Mouse (Mus musculus) CH12.LX (cell line): Measurements from ENCODE around the gene Stn1. TPM values are rescaled to one million over a fixed set of nuclear protein-coding genes. Genes with fewer than 3 reads are reported as not detected.

Experiments used
- DNase-seq: peaks from one replicate; pipeline ENCODE4 v3.0.0-alpha.2; 2013; ENCODE audit errors: extremely low read depth
- H3K27ac ChIP-seq: 2 replicates; pipeline ENCODE4 v1.5.1; 2012; ENCODE audit warnings: low read depth, mild to moderate bottlenecking, control low read depth, moderate library complexity; ENCODE audit not compliant: insufficient read depth
- H3K27me3 ChIP-seq: replicated peaks from 2 replicates; pipeline ENCODE3; 2012; ENCODE audit warnings: inconsistent platforms
- H3K36me3 ChIP-seq, 2 experiments: replicated peaks in 1 of 2; 2 replicates each; pipeline versions ENCODE3 to v1.6.1; 2012; ENCODE audit warnings: inconsistent platforms in 1 of 2, low read length in 1 of 2, mild to moderate bottlenecking in 1 of 2, mixed read lengths in 1 of 2, moderate library complexity in 1 of 2; ENCODE audit not compliant: control insufficient read depth in 1 of 2, insufficient read depth in 1 of 2
- H3K4me1 ChIP-seq, 2 experiments: 2 replicates each; pipeline ENCODE4 v1.6.1; 2012; ENCODE audit warnings: inconsistent platforms in 1 of 2, moderate library complexity in 1 of 2; ENCODE audit not compliant: insufficient read depth in 2 of 2, control insufficient read depth in 1 of 2
- H3K4me2 ChIP-seq: 2 replicates; pipeline ENCODE4 v1.6.1; 2012; ENCODE audit warnings: low read depth, mild to moderate bottlenecking, control low read depth; ENCODE audit not compliant: poor library complexity, insufficient read depth, severe bottlenecking
- H3K4me3 ChIP-seq, 3 experiments: fragments of 150-350 bp in 1 of 3; sonication (generic) in 1 of 3; replicated peaks in 1 of 3; 2 replicates each; pipeline versions ENCODE3 to v1.5.1; 2011 to 2012; ENCODE audit warnings: low read depth in 2 of 3, low read length in 2 of 3, mild to moderate bottlenecking in 2 of 3, moderate library complexity in 2 of 3, control low read depth in 1 of 3, improper control_type of control experiment in 1 of 3, inconsistent platforms in 1 of 3, mixed read lengths in 1 of 3; ENCODE audit not compliant: poor library complexity in 1 of 3
- H3K79me2 ChIP-seq: replicated peaks from 2 replicates; pipeline ENCODE4 v1.6.1; 2012; ENCODE audit warnings: mild to moderate bottlenecking, moderate library complexity; ENCODE audit not compliant: control insufficient read depth, poor library complexity, insufficient read depth, severe bottlenecking; ENCODE audit errors: extremely low read depth
- H3K9ac ChIP-seq: 2 replicates; pipeline ENCODE4 v1.6.1; 2012; ENCODE audit warnings: low read depth, mild to moderate bottlenecking, control low read depth, moderate library complexity; ENCODE audit not compliant: insufficient read depth
- H3K9me3 ChIP-seq: replicated peaks from 2 replicates; pipeline ENCODE3; 2012; ENCODE audit warnings: low read length, inconsistent platforms, mixed read lengths
- CHD1 ChIP-seq: IDR thresholded peaks from 2 replicates; pipeline ENCODE4 v1.6.1; 2012; ENCODE audit warnings: low read depth, low read length, improper control_type of control experiment, inconsistent platforms
- E2F4 ChIP-seq: IDR thresholded peaks from 2 replicates; pipeline ENCODE4 v1.6.1; 2011; ENCODE audit warnings: low read depth, low read length, improper control_type of control experiment; ENCODE audit not compliant: insufficient replicate concordance
- ELF1 ChIP-seq: IDR thresholded peaks from 2 replicates; pipeline ENCODE4 v1.6.1; 2014; ENCODE audit warnings: low read depth, mild to moderate bottlenecking, inconsistent platforms, low read length, improper control_type of control experiment
- EP300 ChIP-seq: IDR thresholded peaks from 2 replicates; pipeline ENCODE4 v1.6.1; 2011; ENCODE audit warnings: low read length, improper control_type of control experiment
- JUND ChIP-seq: conservative IDR thresholded peaks from 2 replicates; pipeline ENCODE4 v1.6.1; 2011; ENCODE audit warnings: low read depth, low read length, improper control_type of control experiment
- MAX ChIP-seq: IDR thresholded peaks from 2 replicates; pipeline ENCODE4 v1.6.1; 2011; ENCODE audit warnings: low read length, improper control_type of control experiment
- MAZ ChIP-seq: IDR thresholded peaks from 2 replicates; pipeline ENCODE4 v1.6.1; 2012; ENCODE audit warnings: low read depth, mild to moderate bottlenecking, inconsistent platforms, low read length, improper control_type of control experiment, moderate library complexity
- MEF2A ChIP-seq: IDR thresholded peaks from 2 replicates; pipeline ENCODE4 v1.6.1; 2014; ENCODE audit warnings: low read depth, mild to moderate bottlenecking, inconsistent platforms, low read length, improper control_type of control experiment, borderline replicate concordance
- MXI1 ChIP-seq: IDR thresholded peaks from 2 replicates; pipeline ENCODE4 v1.6.1; 2011; ENCODE audit warnings: mild to moderate bottlenecking, low read depth, low read length, improper control_type of control experiment
- MYC ChIP-seq: IDR thresholded peaks from 2 replicates; pipeline ENCODE4 v1.6.1; 2011; ENCODE audit warnings: low read depth, mild to moderate bottlenecking, improper control_type of control experiment, low read length
- NRF1 ChIP-seq: IDR thresholded peaks from 2 replicates; pipeline ENCODE4 v1.6.1; 2014; ENCODE audit warnings: low read depth, mild to moderate bottlenecking, inconsistent platforms, low read length, improper control_type of control experiment, moderate library complexity
- PAX5 ChIP-seq: IDR thresholded peaks from 2 replicates; pipeline ENCODE4 v1.6.1; 2012; ENCODE audit warnings: low read length, inconsistent platforms, mixed read lengths
- POLR2A ChIP-seq: IDR thresholded peaks from 2 replicates; pipeline ENCODE4 v1.6.1; 2011; ENCODE audit warnings: low read depth, mild to moderate bottlenecking, improper control_type of control experiment, low read length
- POLR2AphosphoS2 ChIP-seq: IDR thresholded peaks from 2 replicates; pipeline ENCODE4 v1.6.1; 2011; ENCODE audit warnings: low read depth, low read length, improper control_type of control experiment
- RAD21 ChIP-seq: IDR thresholded peaks from 2 replicates; pipeline ENCODE4 v1.6.1; 2011; ENCODE audit warnings: low read depth, mild to moderate bottlenecking, low read length, improper control_type of control experiment, moderate library complexity
- SIN3A ChIP-seq: IDR thresholded peaks from 2 replicates; pipeline ENCODE4 v1.6.1; 2012; ENCODE audit warnings: low read length, improper control_type of control experiment, inconsistent platforms
- SMC3 ChIP-seq: IDR thresholded peaks from 2 replicates; pipeline ENCODE4 v1.6.1; 2011; ENCODE audit warnings: low read depth, low read length, improper control_type of control experiment
- TBP ChIP-seq: conservative IDR thresholded peaks from 2 replicates; pipeline ENCODE4 v1.6.1; 2011; ENCODE audit warnings: low read depth, low read length, improper control_type of control experiment
- TCF12 ChIP-seq: IDR thresholded peaks from 2 replicates; pipeline ENCODE4 v1.6.1; 2014; ENCODE audit warnings: low read depth, mild to moderate bottlenecking, inconsistent platforms, low read length, improper control_type of control experiment
- USF1 ChIP-seq: IDR thresholded peaks from 2 replicates; pipeline ENCODE4 v1.6.1; 2014; ENCODE audit warnings: low read depth, mild to moderate bottlenecking, inconsistent platforms, low read length, improper control_type of control experiment
- ZKSCAN1 ChIP-seq: IDR thresholded peaks from 2 replicates; pipeline ENCODE4 v1.6.1; 2012; ENCODE audit warnings: low read depth, inconsistent platforms, low read length, improper control_type of control experiment, borderline replicate concordance
- ZMIZ1 ChIP-seq: IDR thresholded peaks from 2 replicates; pipeline ENCODE4 v1.6.1; 2012; ENCODE audit warnings: low read depth, mild to moderate bottlenecking, inconsistent platforms, low read length, improper control_type of control experiment
- ZNF384 ChIP-seq: IDR thresholded peaks from 2 replicates; pipeline ENCODE4 v1.6.1; 2012; ENCODE audit warnings: low read depth, low read length, improper control_type of control experiment, inconsistent platforms
- dilution Hi-C: fragments of 300-500 bp; cut with MboI; formaldehyde crosslinking; loops from 2 replicates; pipeline ENCODE4 v1.14.3; 2020; ENCODE audit warnings: low sequenced_read_pairs; ENCODE audit not compliant: extremely low pct_unique_long_range_greater_than_20kb, extremely low pct_ligation_motif_present
- in situ Hi-C: fragments of 300-500 bp; cut with MboI; formaldehyde crosslinking; loops from 3 replicates; pipeline ENCODE4 v1.14.3; 2019; ENCODE audit warnings: low sequenced_read_pairs, low pct_ligation_motif_present, low pct_unique_long_range_greater_than_20kb, mixed read lengths
- polyA plus RNA-seq: library from polyadenylated mRNA; unstranded; fragments of >175 nt; gene quantifications from 2 replicates; pipeline ENCODE4 v1.2.1, GENCODE M21; 2012; ENCODE audit warnings: low read depth; ENCODE audit not compliant: insufficient read length
- total RNA-seq, 2 experiments: library from RNA; depleted of rRNA; stranded (reverse); fragments of 300-350 nt in 1 of 2; fragments of >200 nt in 1 of 2; gene quantifications; 2 replicates each; pipeline ENCODE4 v1.2.3; 2012 to 2014

The Stn1 gene
- total and polyA plus RNA-seq, 3 experiments: 18.3 to 35.7 (median 25.3) TPM

DNA sequence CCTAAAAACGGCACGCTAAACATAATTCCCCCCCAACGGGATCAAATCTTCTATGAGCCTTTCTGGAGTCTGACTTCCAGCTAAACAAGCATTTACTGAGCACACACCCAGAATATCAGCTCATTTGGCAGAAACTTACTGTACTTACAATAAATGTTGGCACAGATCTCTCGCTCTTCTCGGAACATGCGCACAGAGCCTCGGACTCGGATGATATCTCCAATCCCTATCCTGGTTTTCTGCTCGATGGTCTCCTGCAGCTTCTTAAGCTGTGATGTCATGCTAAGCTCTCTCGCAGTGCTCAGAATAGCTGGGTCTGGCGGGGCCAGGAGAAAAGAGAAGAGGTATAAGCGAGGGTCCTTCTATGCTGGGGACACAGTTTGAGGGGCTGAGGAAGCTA, 20.4 kb downstream of the Stn1 start:
- no peak overlapping the region for H3K27ac ChIP-seq
- H3K4me1 ChIP-seq: peaks cover 2 to 18% of the 10 kb centered on the region in 2 experiments
- H3K9ac ChIP-seq: no peak overlapping the region
- H3K27me3 ChIP-seq: no peaks in the 10 kb centered on the region
- in situ Hi-C loops (loop anchor here (10.0 kb wide), 1 partner anchor 278 kb away; no protein-coding TSS in a partner anchor), dilution Hi-C loops (no loop called here)
- H3K4me3 ChIP-seq: no peak overlapping the region
- H3K4me2 ChIP-seq: no peak overlapping the region
- H3K79me2 ChIP-seq: no peaks in the 10 kb centered on the region
- DNase-seq: no peak
- TF ChIP-seq MAZ (no peak), ZKSCAN1 (no peak), SIN3A (no peak), MYC (no peak), CHD1 (no peak), ZMIZ1 (no peak), MEF2A (no peak), JUND (no peak), ELF1 (no peak), MAX (no peak), TBP (no peak), EP300 (no peak), TCF12 (no peak), POLR2AphosphoS2 (no peak)
- TF ChIP-seq, all 38 proteins: peak for 0
- Histone ChIP-seq H3K36me3 (peaks cover 37 to 87% of the 10 kb centered on the region in 2 experiments), H3K9me3 (no peaks in the 10 kb centered on the region)

GRCm38 (mm10) chr19:47515091-47515490, 22.2 kb downstream of the Stn1 start:
- dilution Hi-C loops (no loop called here), in situ Hi-C loops (loop anchor here (10.0 kb wide), 1 partner anchor 280 kb away; no protein-coding TSS in a partner anchor)
- Histone ChIP-seq H3K9me3 (no peaks in the 10 kb centered on the region), H3K27ac (no peak overlapping the region), H3K27me3 (no peaks in the 10 kb centered on the region), H3K79me2 (no peaks in the 10 kb centered on the region), H3K4me3 (no peak overlapping the region), H3K4me1 (peaks cover 2 to 18% of the 10 kb centered on the region in 2 experiments), H3K9ac (no peak overlapping the region), H3K36me3 (peaks cover 33 to 89% of the 10 kb centered on the region in 2 experiments), H3K4me2 (no peak overlapping the region)
- no peak for DNase-seq
- TF ChIP-seq USF1: no peak
- no peak for TF ChIP-seq SMC3
- no peak for TF ChIP-seq ZNF384
- no peak for TF ChIP-seq MEF2A
- TF ChIP-seq PAX5: no peak
- no peak for TF ChIP-seq E2F4
- TF ChIP-seq CHD1: no peak
- TF ChIP-seq POLR2A: no peak
- no peak for TF ChIP-seq NRF1
- TF ChIP-seq MXI1: no peak
- no peak for TF ChIP-seq ZKSCAN1
- TF ChIP-seq EP300: no peak
- TF ChIP-seq POLR2AphosphoS2: no peak
- no peak for TF ChIP-seq RAD21
- TF ChIP-seq MYC: no peak
